Mouse (Mus musculus): ENCODE measurements at regions not wholly inside any gene's neighbourhood (a gene's known extent, or its start where the extent isn't known, plus 50 kb on each side); places are given as distances from the start of the nearest gene placed in this dataset.

DNA sequence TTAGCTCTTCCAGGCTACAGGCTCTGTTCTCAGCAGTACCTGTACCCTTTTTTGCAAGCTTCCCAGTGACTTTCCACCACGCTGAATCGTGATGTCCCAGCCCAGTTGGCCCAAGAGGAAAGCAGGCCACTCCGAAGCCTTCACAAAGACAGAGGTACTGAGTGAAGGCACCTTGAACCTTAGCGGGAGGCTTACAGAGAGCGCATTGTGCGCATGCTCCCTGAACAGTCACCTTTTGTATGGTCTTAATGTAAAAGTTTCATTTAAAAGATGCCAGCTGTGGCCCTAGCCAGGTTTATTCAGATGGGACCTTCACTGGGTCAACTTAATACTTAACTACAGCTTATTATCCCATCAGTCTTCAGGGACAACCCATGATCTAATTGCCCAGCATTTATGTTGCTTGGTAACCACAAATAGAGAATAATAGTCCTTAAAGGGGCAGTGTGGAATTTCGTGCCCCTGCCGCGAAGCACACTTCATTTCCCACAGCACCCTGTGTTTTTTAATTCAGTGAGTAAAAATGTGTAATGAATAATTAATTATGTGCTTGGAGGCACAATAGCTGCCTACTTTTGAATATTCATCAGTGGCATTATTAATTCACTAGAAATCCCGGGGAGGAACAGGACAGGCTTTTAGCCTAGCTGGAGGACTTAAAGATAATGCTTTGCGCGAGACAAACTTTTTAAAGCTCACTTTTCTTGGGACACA is 111.3 kb upstream of the Vrk1 start:
- no peak for DNase-seq (ENCODE audit: extremely low spot score, low spot score)
- H3K27me3 ChIP-seq (ENCODE audit: poor library complexity, severe bottlenecking): no peaks in the 10 kb centered on the region
- H3K9me3 ChIP-seq: peaks cover 49% of the 10 kb centered on the region
- 87% methylated on average over 12 of the region's 12 CpGs for WGBS
- no peaks in the 10 kb centered on the region for H3K36me3 ChIP-seq (replicated peaks)
- H3K4me3 ChIP-seq: no peak overlapping the region; the same call in 1 of the 2 replicates
- peaks cover 20% of the 10 kb centered on the region for H3K4me1 ChIP-seq
- peak overlapping the region; percentile 86 for H3K27ac ChIP-seq

DNA sequence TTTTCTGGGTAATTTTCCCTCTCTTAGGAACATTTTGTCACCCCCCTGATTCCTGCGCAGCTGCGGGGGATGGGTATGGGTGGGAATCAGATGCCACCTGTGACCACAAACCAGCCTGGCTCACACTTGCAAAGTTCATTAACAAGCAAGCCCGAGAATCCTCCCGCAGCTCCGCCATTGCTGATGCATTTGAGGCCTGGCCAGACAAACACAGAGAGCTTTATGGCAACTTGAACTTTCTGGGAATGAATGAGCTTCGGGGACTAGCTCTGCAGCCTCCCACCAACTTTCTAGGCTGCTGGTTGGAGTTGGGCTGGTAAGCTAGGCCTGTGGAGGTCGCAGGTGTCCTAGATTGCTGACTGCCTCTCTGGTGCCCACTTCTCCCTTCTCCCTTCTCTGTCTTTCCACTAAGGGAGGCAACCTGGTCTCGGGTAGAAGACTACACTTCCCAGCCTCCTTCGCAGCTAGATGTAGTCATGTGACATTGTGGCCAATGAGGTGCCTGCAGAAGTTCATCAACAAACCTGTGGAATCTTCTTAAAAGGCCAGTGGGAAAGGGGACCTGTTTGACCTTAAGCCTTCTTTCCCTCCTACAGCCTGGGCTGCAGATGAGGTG is 110.6 kb upstream of the Vrk1 start:
- 62% methylated on average over 9 of the region's 9 CpGs for WGBS
- peaks cover 21% of the 10 kb centered on the region for H3K4me1 ChIP-seq
- H3K4me3 ChIP-seq: peak overlapping the region; percentile 22; the same call in 1 of the 2 replicates
- H3K36me3 ChIP-seq (replicated peaks): no peaks in the 10 kb centered on the region
- H3K27ac ChIP-seq: peak overlapping the region; percentile 86
- peak; percentile 31 for DNase-seq (ENCODE audit: extremely low spot score, low spot score)
- H3K9me3 ChIP-seq: peaks cover 43% of the 10 kb centered on the region
- H3K27me3 ChIP-seq (ENCODE audit: poor library complexity, severe bottlenecking): no peaks in the 10 kb centered on the region

- 92% methylated on average over 6 of the region's 6 CpGs for WGBS
- H3K27ac ChIP-seq: peak overlapping the region; percentile 86
Measured at GRCm38 (mm10) chr12:105900479-105900878, 109.5 kb upstream of the Vrk1 start.

GRCm38 (mm10) chr12:105903072-105903471 is 107.0 kb upstream of the Vrk1 start:
- H3K4me3 ChIP-seq: no peak overlapping the region

More at GRCm38 (mm10) chr12:105900479-105900878, 109.5 kb upstream of the Vrk1 start:
- DNase-seq (ENCODE audit: extremely low spot score, low spot score): no peak
- Histone ChIP-seq H3K9me3 (peaks cover 33% of the 10 kb centered on the region), H3K4me3 (no peak overlapping the region), H3K36me3 (replicated peaks) (no peaks in the 10 kb centered on the region), H3K27me3 (ENCODE audit: poor library complexity, severe bottlenecking) (no peaks in the 10 kb centered on the region), H3K4me1 (peaks cover 32% of the 10 kb centered on the region)

DNA sequence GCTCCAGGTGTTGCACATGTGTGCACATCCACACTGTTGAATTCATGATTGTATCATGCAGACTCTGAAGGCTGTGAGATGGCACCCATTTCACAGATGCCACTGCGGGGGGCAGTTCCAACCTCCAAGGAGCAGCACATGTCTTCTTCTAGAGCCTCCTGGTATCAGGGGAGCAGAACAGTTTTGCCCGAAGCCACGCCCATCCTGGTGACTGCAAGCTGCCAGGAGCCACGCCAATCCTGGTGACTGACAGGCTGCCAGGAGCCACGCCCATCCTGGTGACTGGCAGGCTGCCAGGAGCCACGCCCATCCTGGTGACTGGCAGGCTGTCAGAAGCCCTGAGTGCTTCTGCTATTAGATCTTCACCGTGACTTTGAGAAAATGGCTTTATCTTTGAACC is 103.4 kb upstream of the Vrk1 start:
- Histone ChIP-seq H3K27me3 (ENCODE audit: poor library complexity, severe bottlenecking) (0 out of 2 replicates have a peak, but pooled peaks cover 8% of the 10 kb centered on the region), H3K9me3 (no peaks in the 10 kb centered on the region), H3K27ac (no peak overlapping the region), H3K4me1 (peaks cover 28% of the 10 kb centered on the region), H3K36me3 (replicated peaks) (no peaks in the 10 kb centered on the region), H3K4me3 (no peak overlapping the region)
- WGBS: 38% methylated on average over 7 of the region's 7 CpGs
- no peak for DNase-seq (ENCODE audit: extremely low spot score, low spot score)

More at GRCm38 (mm10) chr12:105903072-105903471, 107.0 kb upstream of the Vrk1 start:
- 47% methylated on average over 8 of the region's 8 CpGs for WGBS
- Histone ChIP-seq H3K9me3 (peaks cover 7% of the 10 kb centered on the region), H3K27me3 (ENCODE audit: poor library complexity, severe bottlenecking) (no peaks in the 10 kb centered on the region), H3K4me1 (peaks cover 48% of the 10 kb centered on the region), H3K27ac (no peak overlapping the region), H3K36me3 (replicated peaks) (no peaks in the 10 kb centered on the region)
- no peak for DNase-seq (ENCODE audit: extremely low spot score, low spot score)

DNA sequence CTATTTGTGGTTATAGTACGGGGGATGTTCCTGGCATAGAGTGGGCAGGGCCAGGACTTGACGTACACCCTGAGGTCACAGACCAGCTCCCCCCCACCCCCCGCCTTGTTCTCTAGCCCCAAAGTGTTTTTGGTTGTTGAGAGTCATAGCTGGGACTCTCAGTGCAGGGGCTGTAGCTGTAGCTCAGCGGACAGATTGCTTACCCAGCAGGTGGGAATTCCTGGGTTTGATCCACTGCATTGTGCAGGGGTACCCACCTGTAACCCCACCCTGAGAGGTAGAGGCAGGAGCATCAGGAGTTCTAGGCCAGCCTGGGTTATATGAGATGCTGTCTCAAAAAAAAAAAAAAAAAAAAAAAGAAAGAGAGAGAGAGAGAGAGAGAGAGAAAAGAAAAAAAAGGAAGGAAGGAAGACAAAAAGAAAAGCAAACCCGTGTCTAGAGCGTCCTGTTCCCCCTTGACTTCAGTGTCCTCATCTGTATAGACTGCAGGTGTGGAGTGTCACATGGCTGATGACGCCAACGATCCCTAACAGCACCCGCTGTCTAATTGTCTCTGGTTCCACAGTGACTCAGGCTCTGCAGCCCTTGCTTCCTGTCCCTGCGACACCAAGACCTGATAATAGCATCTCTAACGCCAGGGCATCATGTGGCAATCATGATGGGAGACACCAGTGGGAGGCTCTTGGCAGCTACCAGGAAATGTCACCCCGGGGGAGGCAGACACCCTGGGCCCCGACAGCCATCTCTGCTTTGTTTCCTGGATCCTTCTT is 102.0 kb upstream of the Vrk1 start:
- Histone ChIP-seq H3K36me3 (replicated peaks) (no peaks in the 10 kb centered on the region), H3K27ac (0 out of 2 replicates have a peak overlapping the region, but pooled peaks have one; percentile 11), H3K9me3 (no peaks in the 10 kb centered on the region), H3K4me3 (no peak overlapping the region), H3K4me1 (peaks cover 32% of the 10 kb centered on the region), H3K27me3 (ENCODE audit: poor library complexity, severe bottlenecking) (0 out of 2 replicates have a peak, but pooled peaks cover 8% of the 10 kb centered on the region)
- WGBS: 70% methylated on average over 13 of the region's 13 CpGs
- DNase-seq (ENCODE audit: extremely low spot score, low spot score): no peak

DNA sequence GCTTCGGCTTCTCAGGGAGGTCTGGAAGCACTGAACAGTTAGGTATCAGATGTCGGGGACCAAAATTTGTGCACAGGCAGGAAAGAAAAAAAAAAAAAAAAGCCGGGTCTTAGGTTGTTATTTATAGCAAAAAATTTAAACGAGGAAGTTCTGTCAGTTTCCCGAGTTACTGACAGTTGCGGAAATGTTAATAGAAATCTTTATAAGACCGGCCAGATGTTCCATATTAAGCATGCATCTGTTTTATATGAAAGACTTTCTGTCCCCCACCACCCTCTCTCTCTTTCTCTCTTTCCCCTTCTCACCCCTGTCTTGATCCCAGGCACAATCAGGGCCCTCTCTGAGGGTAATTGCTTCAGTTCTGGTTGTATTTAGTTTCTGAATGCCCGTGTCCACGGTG is 98.5 kb upstream of the Vrk1 start:
- H3K27me3 ChIP-seq (ENCODE audit: poor library complexity, severe bottlenecking): 0 out of 2 replicates have a peak, but pooled peaks cover 8% of the 10 kb centered on the region
- no peaks in the 10 kb centered on the region for H3K36me3 ChIP-seq (replicated peaks)
- 67% methylated on average over 9 of the region's 9 CpGs for WGBS
- H3K9me3 ChIP-seq: no peaks in the 10 kb centered on the region
- peaks cover 14% of the 10 kb centered on the region for H3K4me1 ChIP-seq
- H3K27ac ChIP-seq: no peak overlapping the region
- DNase-seq (ENCODE audit: extremely low spot score, low spot score): no peak
- no peak overlapping the region for H3K4me3 ChIP-seq

GRCm38 (mm10) chr12:105917388-105917963 is 92.6 kb upstream of the Vrk1 start:
- H3K27me3 ChIP-seq (ENCODE audit: poor library complexity, severe bottlenecking): no peaks in the 10 kb centered on the region
- DNase-seq (ENCODE audit: extremely low spot score, low spot score): no peak
- peaks cover 10% of the 10 kb centered on the region for H3K4me1 ChIP-seq
- H3K4me3 ChIP-seq: no peak overlapping the region
- WGBS: 90% methylated on average over 10 of the region's 10 CpGs
- no peak overlapping the region for H3K27ac ChIP-seq
- no peaks in the 10 kb centered on the region for H3K9me3 ChIP-seq
- H3K36me3 ChIP-seq (replicated peaks): no peaks in the 10 kb centered on the region

GRCm38 (mm10) chr12:105918775-105919174 is 91.3 kb upstream of the Vrk1 start:
- no peaks in the 10 kb centered on the region for H3K36me3 ChIP-seq (replicated peaks)
- DNase-seq (ENCODE audit: extremely low spot score, low spot score): no peak
- WGBS: 85% methylated on average over 12 of the region's 12 CpGs
- no peaks in the 10 kb centered on the region for H3K27me3 ChIP-seq (ENCODE audit: poor library complexity, severe bottlenecking)
- H3K9me3 ChIP-seq: no peaks in the 10 kb centered on the region
- H3K27ac ChIP-seq: no peak overlapping the region
- H3K4me3 ChIP-seq: no peak overlapping the region
- H3K4me1 ChIP-seq: peaks cover 10% of the 10 kb centered on the region

GRCm38 (mm10) chr12:105927210-105927609 is 82.8 kb upstream of the Vrk1 start:
- 0 out of 2 replicates have a peak, but pooled peaks cover 6% of the 10 kb centered on the region for H3K27me3 ChIP-seq (ENCODE audit: poor library complexity, severe bottlenecking)
- no peak overlapping the region for H3K4me3 ChIP-seq
- WGBS: 92% methylated on average over 7 of the region's 7 CpGs
- H3K9me3 ChIP-seq: peaks cover 8% of the 10 kb centered on the region; the same call in 1 of the 2 replicates
- no peak overlapping the region for H3K27ac ChIP-seq
- no peak for DNase-seq (ENCODE audit: extremely low spot score, low spot score)
- H3K36me3 ChIP-seq (replicated peaks): no peaks in the 10 kb centered on the region
- H3K4me1 ChIP-seq: peaks cover 30% of the 10 kb centered on the region

DNA sequence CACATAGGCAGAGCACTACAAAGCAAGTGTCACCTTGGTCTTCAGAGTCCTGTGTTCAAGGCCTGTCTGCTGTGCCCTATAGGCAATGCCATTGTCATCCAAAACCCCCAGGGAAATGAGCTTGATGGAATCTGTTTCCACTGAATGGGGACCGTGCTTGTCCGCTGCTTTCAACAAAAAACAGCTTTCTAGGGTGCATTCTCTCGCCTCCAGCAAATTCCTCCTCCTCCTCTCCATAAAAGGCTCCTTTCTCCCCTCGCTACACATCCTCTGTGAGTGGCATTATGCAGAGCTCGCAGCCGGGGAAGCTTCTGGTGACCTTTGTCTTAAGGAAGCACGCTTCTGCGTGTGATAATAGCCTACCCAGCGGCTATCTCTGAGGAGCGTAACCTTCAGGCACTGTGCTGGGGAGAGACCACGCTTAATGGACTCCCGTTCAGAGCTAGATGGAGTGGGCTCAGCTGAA is 80.5 kb upstream of the Vrk1 start:
- peaks cover 8% of the 10 kb centered on the region; the same call in 1 of the 2 replicates for H3K9me3 ChIP-seq
- WGBS: 7% methylated on average over 12 of the region's 12 CpGs
- H3K4me1 ChIP-seq: peaks cover 28% of the 10 kb centered on the region
- peak overlapping the region; percentile 6; the same call in 1 of the 2 replicates for H3K4me3 ChIP-seq
- H3K27ac ChIP-seq: peak overlapping the region; percentile 82
- H3K36me3 ChIP-seq (replicated peaks): no peaks in the 10 kb centered on the region
- DNase-seq (ENCODE audit: extremely low spot score, low spot score): no peak
- H3K27me3 ChIP-seq (ENCODE audit: poor library complexity, severe bottlenecking): peaks cover 13% of the 10 kb centered on the region; the same call in 1 of the 2 replicates

- H3K4me1 ChIP-seq: peaks cover 14% of the 10 kb centered on the region
- H3K4me3 ChIP-seq: peak overlapping the region; percentile 40
- H3K27me3 ChIP-seq (ENCODE audit: poor library complexity, severe bottlenecking): peaks cover 33% of the 10 kb centered on the region
- H3K36me3 ChIP-seq (replicated peaks): no peaks in the 10 kb centered on the region
- H3K27ac ChIP-seq: 0 out of 2 replicates have a peak overlapping the region, but pooled peaks have one; percentile 48
- 11% methylated on average over 17 of the region's 22 CpGs for WGBS
- H3K9me3 ChIP-seq: peaks cover 4% of the 10 kb centered on the region; the same call in 1 of the 2 replicates
- DNase-seq (ENCODE audit: extremely low spot score, low spot score): peak; percentile 21
Measured at GRCm38 (mm10) chr12:105935441-105935880, 74.6 kb upstream of the Vrk1 start.
